Mouse (Mus musculus): ENCODE data around the gene Smn1. TPM values are rescaled to one million over a fixed set of nuclear protein-coding genes. Genes with fewer than 3 reads are reported as not detected.

Smn1 gene
- polyA plus RNA-seq, 1 experiment from 2014 or later: 56.8 TPM

Other genes with a start within 250 kb of the Smn1 start
- 40.7 and 48.9 TPM in 2 replicates for gene Cartpt, start 223.8 kb upstream of the Smn1 start, polyA plus RNA-seq (2014; fragmentation: Nextera tagmentation; extraction: Ambion mirVana)
- gene Mccc2, start 109.2 kb upstream of the Smn1 start, polyA plus RNA-seq (2014; fragmentation: Nextera tagmentation; extraction: Ambion mirVana): 49.3 and 57.6 TPM in 2 replicates
- gene Bdp1, start 20.8 kb upstream of the Smn1 start, polyA plus RNA-seq (2014; fragmentation: Nextera tagmentation; extraction: Ambion mirVana): 28.7 and 29.6 TPM in 2 replicates
- gene Serf1, start 16.8 kb upstream of the Smn1 start, polyA plus RNA-seq (2014; fragmentation: Nextera tagmentation; extraction: Ambion mirVana): 174 and 178 TPM in 2 replicates
- 0.52 and 0.64 TPM in 2 replicates for gene Naip2, start 77.2 kb downstream of the Smn1 start, polyA plus RNA-seq (2014; fragmentation: Nextera tagmentation; extraction: Ambion mirVana)
- gene Naip5, start 121.5 kb downstream of the Smn1 start, polyA plus RNA-seq (2014; fragmentation: Nextera tagmentation; extraction: Ambion mirVana): 0.32 and 0.39 TPM in 2 replicates
- 0.42 and 0.77 TPM in 2 replicates for gene Naip6, start 192.8 kb downstream of the Smn1 start, polyA plus RNA-seq (2014; fragmentation: Nextera tagmentation; extraction: Ambion mirVana)

All from stomach, embryonic 14.5 days (tissue).